Mouse (Mus musculus): Measurements from ENCODE around the gene Pecam1. TPM values are rescaled to one million over a fixed set of nuclear protein-coding genes. Genes with fewer than 3 reads are reported as not detected.
A peak's percentile ranks its signal among the peaks of the same experiment; 100 is the strongest.

The Pecam1 gene
- 6.3 and 10.7 TPM in 2 replicates for polyA plus RNA-seq (2012; rRNA removed)

GRCm38 (mm10) chr11:106750121-106750751 is at the start of gene Pecam1:
Gene Pecam1, minus strand, starts transcription at chr11:106750628.
- TF ChIP-seq CTCF (IDR thresholded peaks at IDR 0.05; ENCODE audit: extremely low read depth, insufficient read length, insufficient replicate concordance, low read depth, low read length) (no peak), POLR2A (IDR thresholded peaks at IDR 0.05; ENCODE audit: low read depth, low read length) (no peak)
- H3K27me3 ChIP-seq (ENCODE audit: control insufficient read depth, insufficient read depth, low read length), result no peaks in the 10 kb centered on the region
- H3K36me3 ChIP-seq (ENCODE audit: control insufficient read depth, insufficient read depth, low read length), result no peaks in the 10 kb centered on the region
- H3K4me3 ChIP-seq (ENCODE audit: low read depth, low read length), result peak within 1 kb of the TSS; percentile 49
- 68% methylated on average over 13 of the region's 13 CpGs for WGBS
- peak within 1 kb of the TSS; percentile 92 for H3K27ac ChIP-seq (ENCODE audit: insufficient read depth, low read depth, low read length)
- H3K4me1 ChIP-seq (ENCODE audit: control insufficient read depth, insufficient read depth, insufficient read length, low read length), result no peaks in the 10 kb centered on the region

- 71% methylated on average over 9 of the region's 9 CpGs for WGBS
- TF ChIP-seq CTCF (IDR thresholded peaks at IDR 0.05; ENCODE audit: extremely low read depth, insufficient read length, insufficient replicate concordance, low read depth, low read length) (no peak), POLR2A (IDR thresholded peaks at IDR 0.05; ENCODE audit: low read depth, low read length) (no peak)
- Histone ChIP-seq H3K27me3 (ENCODE audit: control insufficient read depth, insufficient read depth, low read length) (no peaks in the 10 kb centered on the region), H3K4me1 (ENCODE audit: control insufficient read depth, insufficient read depth, insufficient read length, low read length) (no peaks in the 10 kb centered on the region), H3K36me3 (ENCODE audit: control insufficient read depth, insufficient read depth, low read length) (peaks cover 41% of the 10 kb centered on the region), H3K4me3 (ENCODE audit: low read depth, low read length) (no peak overlapping the region), H3K27ac (ENCODE audit: insufficient read depth, low read depth, low read length) (no peak overlapping the region)
Measured at GRCm38 (mm10) chr11:106795679-106796078, 45.3 kb upstream of the Pecam1 start.

- H3K36me3 ChIP-seq (ENCODE audit: control insufficient read depth, insufficient read depth, low read length), result peaks cover 27% of the 10 kb centered on the region
- H3K27me3 ChIP-seq (ENCODE audit: control insufficient read depth, insufficient read depth, low read length), result no peaks in the 10 kb centered on the region
- H3K27ac ChIP-seq (ENCODE audit: insufficient read depth, low read depth, low read length), result no peak overlapping the region
- H3K4me3 ChIP-seq (ENCODE audit: low read depth, low read length), result no peak overlapping the region
- WGBS, result 70% methylated on average over 4 of the region's 4 CpGs
- TF ChIP-seq CTCF (IDR thresholded peaks at IDR 0.05; ENCODE audit: extremely low read depth, insufficient read length, insufficient replicate concordance, low read depth, low read length) (0 out of 2 replicates have a peak, but pooled peaks have one; percentile 14), POLR2A (IDR thresholded peaks at IDR 0.05; ENCODE audit: low read depth, low read length) (no peak)
- H3K4me1 ChIP-seq (ENCODE audit: control insufficient read depth, insufficient read depth, insufficient read length, low read length), result peaks cover 2% of the 10 kb centered on the region; the same call in 1 of the 2 replicates
Measured at GRCm38 (mm10) chr11:106793846-106794245, 43.4 kb upstream of the Pecam1 start.

- Histone ChIP-seq H3K4me1 (ENCODE audit: control insufficient read depth, insufficient read depth, insufficient read length, low read length) (peaks cover 2% of the 10 kb centered on the region; the same call in 1 of the 2 replicates), H3K27ac (ENCODE audit: insufficient read depth, low read depth, low read length) (peak overlapping the region; percentile 98), H3K4me3 (ENCODE audit: low read depth, low read length) (peak overlapping the region; percentile 82), H3K36me3 (ENCODE audit: control insufficient read depth, insufficient read depth, low read length) (peaks cover 32% of the 10 kb centered on the region), H3K27me3 (ENCODE audit: control insufficient read depth, insufficient read depth, low read length) (no peaks in the 10 kb centered on the region)
- no peak for TF ChIP-seq CTCF (IDR thresholded peaks at IDR 0.05; ENCODE audit: extremely low read depth, insufficient read length, insufficient replicate concordance, low read depth, low read length)
- no peak for TF ChIP-seq POLR2A (IDR thresholded peaks at IDR 0.05; ENCODE audit: low read depth, low read length)
- WGBS, result under 1% methylated on average over 6 of the region's 6 CpGs
Measured at GRCm38 (mm10) chr11:106789649-106790048, 39.2 kb upstream of the Pecam1 start.

GRCm38 (mm10) chr11:106788775-106789459 is 38.5 kb upstream of the Pecam1 start, which contains the start of the genes Ddx5 and Cep95:
Gene Ddx5, minus strand, starts transcription at chr11:106789185.
Gene Cep95, plus strand, starts transcription at chr11:106789252.
- Histone ChIP-seq H3K4me1 (ENCODE audit: control insufficient read depth, insufficient read depth, insufficient read length, low read length) (peaks cover 2% of the 10 kb centered on the region; the same call in 1 of the 2 replicates), H3K27me3 (ENCODE audit: control insufficient read depth, insufficient read depth, low read length) (no peaks in the 10 kb centered on the region), H3K36me3 (ENCODE audit: control insufficient read depth, insufficient read depth, low read length) (peaks cover 33% of the 10 kb centered on the region), H3K4me3 (ENCODE audit: low read depth, low read length) (peak within 1 kb of the TSS; percentile 82), H3K27ac (ENCODE audit: insufficient read depth, low read depth, low read length) (peak within 1 kb of the TSS; percentile 98)
- WGBS, result under 1% methylated on average over 58 of the region's 58 CpGs
- TF ChIP-seq POLR2A (IDR thresholded peaks at IDR 0.05; ENCODE audit: low read depth, low read length), result peak; percentile 41; the same call in 1 of the 2 replicates
- no peak for TF ChIP-seq CTCF (IDR thresholded peaks at IDR 0.05; ENCODE audit: extremely low read depth, insufficient read length, insufficient replicate concordance, low read depth, low read length)

- peaks cover 2% of the 10 kb centered on the region; the same call in 1 of the 2 replicates for H3K4me1 ChIP-seq (ENCODE audit: control insufficient read depth, insufficient read depth, insufficient read length, low read length)
- peaks cover 39% of the 10 kb centered on the region for H3K36me3 ChIP-seq (ENCODE audit: control insufficient read depth, insufficient read depth, low read length)
- H3K27ac ChIP-seq (ENCODE audit: insufficient read depth, low read depth, low read length), result peak overlapping the region; percentile 98
- TF ChIP-seq CTCF (IDR thresholded peaks at IDR 0.05; ENCODE audit: extremely low read depth, insufficient read length, insufficient replicate concordance, low read depth, low read length) (no peak), POLR2A (IDR thresholded peaks at IDR 0.05; ENCODE audit: low read depth, low read length) (peak; percentile 99)
- no peaks in the 10 kb centered on the region for H3K27me3 ChIP-seq (ENCODE audit: control insufficient read depth, insufficient read depth, low read length)
- peak overlapping the region; percentile 82 for H3K4me3 ChIP-seq (ENCODE audit: low read depth, low read length)
- under 1% methylated on average over 78 of the region's 79 CpGs for WGBS
Measured at GRCm38 (mm10) chr11:106788026-106788774, 37.8 kb upstream of the Pecam1 start.

Measured in small intestine, adult 2 months (tissue).